Mouse (Mus musculus): Measurements from ENCODE around the gene Olfr1441. TPM values are rescaled to one million over a fixed set of nuclear protein-coding genes. Genes with fewer than 3 reads are reported as not detected.

The Olfr1441 gene
- not detected in 2 replicates for polyA plus RNA-seq (2012; rRNA removed)

GRCm38 (mm10) chr19:12417361-12417760, at the start of gene Olfr1441:
Gene Olfr1441, plus strand, starts transcription at chr19:12417433.

DNA sequence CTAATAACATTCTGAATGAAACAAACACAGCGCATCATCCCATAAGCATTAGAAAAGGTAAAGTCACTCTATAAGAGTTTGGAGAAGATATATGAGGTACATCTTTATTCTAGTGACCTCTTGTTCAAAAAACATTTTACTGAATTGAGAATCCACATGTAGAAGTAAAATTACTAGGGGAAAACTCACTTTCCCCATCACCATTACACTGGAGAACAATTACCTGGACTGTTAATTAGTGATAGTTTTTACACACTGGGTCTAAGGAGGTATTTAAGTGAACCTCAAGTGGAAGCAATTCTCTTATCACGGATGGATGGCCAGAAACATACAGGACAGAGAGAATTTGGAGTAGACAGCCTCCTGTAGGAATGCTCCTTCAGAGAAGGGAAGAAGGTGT, 30.3 kb upstream of the Olfr1441 start, which contains the start of gene Olfr1440:
Gene Olfr1440 (plus strand): TSS at position 301 of the 400 bp plus-strand sequence.

DNA sequence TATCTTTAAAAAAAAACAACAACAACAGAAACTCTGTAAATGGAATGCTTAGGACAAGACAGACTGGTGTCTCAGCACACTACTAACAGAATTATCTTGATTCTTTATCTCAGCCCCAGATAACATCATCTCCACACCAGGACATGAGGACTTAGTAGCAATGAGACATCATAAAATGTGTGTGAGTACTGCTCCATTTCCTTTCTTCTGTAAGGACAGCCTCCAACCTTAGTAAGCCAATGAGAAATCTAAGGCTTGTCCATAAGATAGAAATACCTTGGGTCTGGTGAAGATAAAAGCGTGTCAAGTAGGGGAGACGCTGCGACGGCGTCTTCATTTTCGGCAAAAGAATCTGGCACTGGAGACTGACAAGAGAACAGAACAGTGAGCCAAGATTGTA, 10.4 kb downstream of the Olfr1441 start, which contains the start of gene Pfpl:
Gene Pfpl (plus strand): TSS at position 301 of the 400 bp plus-strand sequence.

DNA sequence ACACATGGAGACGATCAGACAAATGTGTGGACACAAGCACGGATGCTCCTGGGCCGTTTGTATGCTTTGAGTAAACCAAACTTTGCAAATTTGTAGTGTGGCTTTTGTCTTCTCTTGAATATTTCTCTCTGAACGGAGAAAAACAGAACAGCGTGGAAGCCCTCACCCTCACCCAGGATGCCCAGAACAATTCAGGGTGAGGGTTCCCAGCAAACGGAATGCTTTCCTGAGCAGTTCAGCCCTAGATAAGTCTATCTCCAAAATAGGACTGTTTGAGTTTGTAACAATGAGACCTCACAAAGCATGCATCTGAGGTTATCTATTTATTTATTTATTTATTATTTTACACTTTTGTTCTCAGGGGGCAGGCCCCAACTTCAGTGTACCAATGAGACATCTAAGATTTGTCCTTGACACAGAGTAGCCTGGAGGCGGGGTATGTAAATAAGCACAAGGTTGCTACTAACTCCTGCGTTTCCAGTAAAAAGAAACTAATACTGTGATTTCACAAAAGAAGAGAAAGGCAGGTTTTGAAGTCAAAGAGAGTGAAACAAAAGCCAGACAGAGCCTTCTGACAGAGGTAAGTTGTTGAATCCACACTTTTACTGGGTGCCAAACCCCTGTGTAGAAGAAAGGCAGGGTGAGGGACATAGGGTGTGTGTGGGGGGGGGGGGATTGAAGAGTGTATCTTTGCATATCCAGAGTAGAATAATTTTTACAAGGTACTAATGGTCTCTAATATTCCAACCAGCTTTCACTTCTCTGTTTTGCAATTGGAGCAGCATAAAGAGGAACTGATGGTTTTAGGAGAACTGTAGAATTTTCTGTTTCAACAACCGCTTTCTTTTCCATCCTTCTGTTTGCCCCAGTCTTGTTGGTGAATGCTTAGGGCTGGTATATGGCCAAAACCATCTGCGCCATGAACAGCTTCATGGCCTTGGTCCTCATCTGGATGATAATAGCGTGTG, 43.3 kb downstream of the Olfr1441 start, which contains the start of gene Mpeg1:
Gene Mpeg1 (plus strand): TSS at position 498 of the 968 bp plus-strand sequence.

Other genes starting within 250 kb of the Olfr1441 start
- gene Olfr1555-ps1, start 247.3 kb upstream of the Olfr1441 start, polyA plus RNA-seq (2012; rRNA removed): not detected in 2 replicates
- not detected in 2 replicates for gene Olfr1431, start 216.8 kb upstream of the Olfr1441 start, polyA plus RNA-seq (2012; rRNA removed)
- not detected in 2 replicates for gene Olfr1432, start 184.8 kb upstream of the Olfr1441 start, polyA plus RNA-seq (2012; rRNA removed)
- gene Olfr262, start 175.8 kb upstream of the Olfr1441 start, polyA plus RNA-seq (2012; rRNA removed): not detected in 2 replicates
- not detected in 2 replicates for gene Olfr235, start 156.4 kb upstream of the Olfr1441 start, polyA plus RNA-seq (2012; rRNA removed)
- gene Olfr1434, start 137.6 kb upstream of the Olfr1441 start, polyA plus RNA-seq (2012; rRNA removed): not detected in 2 replicates
- gene Olfr1436, start 118.3 kb upstream of the Olfr1441 start, polyA plus RNA-seq (2012; rRNA removed): not detected in 2 replicates
- gene Olfr1437, start 92.3 kb upstream of the Olfr1441 start, polyA plus RNA-seq (2012; rRNA removed): not detected in 2 replicates
- gene Olfr1438-ps1, start 81.5 kb upstream of the Olfr1441 start, polyA plus RNA-seq (2012; rRNA removed): not detected in 2 replicates
- gene Olfr1440, start 30.2 kb upstream of the Olfr1441 start, polyA plus RNA-seq (2012; rRNA removed): not detected in 2 replicates
- gene Pfpl, start 10.5 kb downstream of the Olfr1441 start, polyA plus RNA-seq (2012; rRNA removed): not detected in 2 replicates
- gene Mpeg1, start 43.3 kb downstream of the Olfr1441 start, polyA plus RNA-seq (2012; rRNA removed): 14.8 and 15.0 TPM in 2 replicates
- 2.3 and 2.4 TPM in 2 replicates for gene Dtx4, start 84.0 kb downstream of the Olfr1441 start, polyA plus RNA-seq (2012; rRNA removed)
- 10.3 and 11.9 TPM in 2 replicates for gene Fam111a, start 128.3 kb downstream of the Olfr1441 start, polyA plus RNA-seq (2012; rRNA removed)
- 115 and 136 TPM in 2 replicates for gene Gm4952, start 182.5 kb downstream of the Olfr1441 start, polyA plus RNA-seq (2012; rRNA removed)
- gene Glyat, start 215.9 kb downstream of the Olfr1441 start, polyA plus RNA-seq (2012; rRNA removed): 0.86 and 2.3 TPM in 2 replicates

Measured in liver, embryonic 18 days (tissue).